In genomic region chr10:75418747-75419146, GRCm38 (mm10) we compare ENCODE assay signal across 16 mouse cellular contexts. TPM values are rescaled to one million over a fixed set of nuclear protein-coding genes. Genes with fewer than 3 reads are reported as not detected.
"Had no signal": no experiment of that assay in that cellular context is flagged by ENCODE, and none has a peak within 500 bp of the region (broad histone marks: within the 10 kb centered on the region; RNA-seq: fewer than 3 reads in every experiment).

No protein-coding gene starts in this region.

- H3K4me1 ChIP-seq: neural tube, embryonic 13.5 days; neural tube, embryonic 15.5 days; stomach, embryonic 15.5 days had no signal

- H3K4me3 ChIP-seq: neural tube, embryonic 13.5 days; neural tube, embryonic 15.5 days; stomach, embryonic 15.5 days had no signal

- DNase-seq: retina, postnatal 1 day; right cerebral cortex, adult 18-20 months; right cerebral cortex, postnatal 14 days; right cerebral cortex, postnatal 25 days; right cerebral cortex, postnatal 4 days; spleen, adult 18-20 months; thymus, adult 18-20 months; thymus, adult 2 months; thymus, postnatal 14 days; thymus, postnatal 25 days; thymus, postnatal 36 days; thymus, postnatal 4 days had no signal

- H3K9me3 ChIP-seq: neural tube, embryonic 13.5 days; neural tube, embryonic 15.5 days; stomach, embryonic 15.5 days had no signal

- H3K27ac ChIP-seq: neural tube, embryonic 13.5 days; neural tube, embryonic 15.5 days; stomach, embryonic 15.5 days; stomach, postnatal 0 days had no signal

- H3K4me2 ChIP-seq: neural tube, embryonic 13.5 days; neural tube, embryonic 15.5 days; stomach, embryonic 15.5 days had no signal

- H3K9ac ChIP-seq: neural tube, embryonic 13.5 days; neural tube, embryonic 15.5 days; stomach, embryonic 15.5 days had no signal

- H3K36me3 ChIP-seq: neural tube, embryonic 13.5 days; neural tube, embryonic 15.5 days; stomach, embryonic 15.5 days had no signal

- H3K27me3 ChIP-seq: neural tube, embryonic 13.5 days; neural tube, embryonic 15.5 days; stomach, embryonic 15.5 days had no signal

RNA-seq across cellular contexts. Expression of gene Upb1, which starts 17.8 kb away (rescaled TPM):
- polyA plus RNA-seq: neural tube, embryonic 13.5 days had no signal
